Mouse (Mus musculus): ENCODE data around the gene Ankrd11.

Gene Ankrd11

GRCm38 (mm10) chr8:122962046-122962445, 80.0 kb downstream of the Ankrd11 start:
- no peak for DNase-seq (ENCODE audit: low read depth, low spot score)

DNA sequence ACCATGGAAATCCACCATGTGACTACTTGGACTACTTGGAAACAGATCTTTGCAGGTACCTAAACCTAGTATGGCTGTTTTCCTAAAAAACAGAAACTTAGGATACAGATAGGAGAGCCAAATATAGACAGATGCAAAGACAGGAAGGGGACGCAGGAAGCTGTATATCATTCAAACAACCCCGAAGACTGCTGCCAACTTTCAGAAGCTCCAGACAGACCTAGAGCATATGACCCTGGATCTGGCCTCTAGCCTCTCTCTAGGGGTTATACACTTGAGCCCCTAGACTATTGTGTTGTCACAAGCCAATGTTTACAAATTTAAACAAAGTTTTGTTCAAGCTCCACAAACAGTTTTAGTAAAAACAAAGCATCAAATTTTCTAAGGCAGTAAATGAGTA, 80.6 kb downstream of the Ankrd11 start:
- DNase-seq (ENCODE audit: low read depth, low spot score) = no peak

GRCm38 (mm10) chr8:122960932-122961331, 81.1 kb downstream of the Ankrd11 start:
- DNase-seq (ENCODE audit: low read depth, low spot score) = peak; percentile 48

DNA sequence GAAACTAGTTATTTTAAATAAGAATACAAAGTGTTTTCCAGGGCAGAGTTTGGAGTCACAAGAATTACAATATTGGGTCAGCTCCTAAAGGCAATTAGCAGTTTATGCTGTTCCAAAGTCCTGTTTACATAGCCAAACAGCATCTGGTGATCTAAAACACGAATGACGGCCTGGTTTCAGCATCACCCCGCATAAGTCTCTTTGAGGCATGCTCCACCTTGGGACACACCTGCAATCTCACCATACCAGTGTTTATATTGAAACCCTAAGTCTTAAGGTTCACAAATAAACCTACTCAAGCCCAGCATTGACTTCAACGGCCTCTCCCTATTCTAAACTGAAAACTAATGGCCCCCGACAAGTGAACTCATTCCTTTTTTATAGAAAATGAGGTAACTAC, 81.8 kb downstream of the Ankrd11 start:
- DNase-seq (ENCODE audit: low read depth, low spot score) = no peak

DNA sequence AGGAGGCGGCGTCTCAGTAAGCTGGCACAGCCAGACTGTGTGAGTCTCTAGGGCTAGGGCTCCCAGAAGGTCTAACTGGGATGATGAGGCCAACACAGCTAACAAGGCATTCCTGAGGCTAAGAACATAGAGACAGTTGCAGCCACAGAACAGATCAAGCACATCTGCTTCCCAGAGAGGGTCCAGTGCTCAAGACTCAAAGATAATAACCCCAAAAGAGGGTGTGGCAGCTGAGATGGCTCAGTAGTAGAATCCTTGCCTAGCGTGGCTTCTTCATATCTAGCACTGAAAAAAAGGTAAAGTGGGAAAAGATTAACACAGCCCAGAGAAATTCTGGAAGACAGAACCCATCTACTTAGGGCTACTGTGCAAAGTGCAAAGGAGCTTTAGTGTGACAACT, 86.1 kb downstream of the Ankrd11 start:
- no peak for DNase-seq (ENCODE audit: low read depth, low spot score)

- no peak for DNase-seq (ENCODE audit: low read depth, low spot score)
Measured at GRCm38 (mm10) chr8:122955195-122955594, 86.9 kb downstream of the Ankrd11 start.

GRCm38 (mm10) chr8:122954090-122954799, 87.8 kb downstream of the Ankrd11 start:
- DNase-seq (ENCODE audit: low read depth, low spot score) = no peak

DNA sequence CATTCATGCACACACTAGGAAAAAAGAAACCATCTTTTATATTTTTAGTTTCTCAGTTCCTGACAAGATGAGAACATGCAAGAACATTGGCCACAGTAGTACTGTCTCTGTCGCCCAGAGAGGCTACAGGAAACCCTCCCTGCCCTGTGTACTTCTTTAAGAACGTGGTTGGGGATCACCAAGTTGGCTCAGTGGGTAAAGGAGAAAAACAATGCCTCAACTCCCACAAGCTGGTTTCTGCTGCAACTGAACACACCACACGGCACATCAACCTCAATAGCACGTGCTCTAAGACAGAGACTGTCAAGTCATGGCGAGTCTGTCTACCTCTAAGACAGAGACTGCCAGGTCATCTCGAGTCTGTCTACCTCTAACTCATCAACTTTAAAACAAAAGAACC, 89.0 kb downstream of the Ankrd11 start:
- DNase-seq (ENCODE audit: low read depth, low spot score) = no peak

DNA sequence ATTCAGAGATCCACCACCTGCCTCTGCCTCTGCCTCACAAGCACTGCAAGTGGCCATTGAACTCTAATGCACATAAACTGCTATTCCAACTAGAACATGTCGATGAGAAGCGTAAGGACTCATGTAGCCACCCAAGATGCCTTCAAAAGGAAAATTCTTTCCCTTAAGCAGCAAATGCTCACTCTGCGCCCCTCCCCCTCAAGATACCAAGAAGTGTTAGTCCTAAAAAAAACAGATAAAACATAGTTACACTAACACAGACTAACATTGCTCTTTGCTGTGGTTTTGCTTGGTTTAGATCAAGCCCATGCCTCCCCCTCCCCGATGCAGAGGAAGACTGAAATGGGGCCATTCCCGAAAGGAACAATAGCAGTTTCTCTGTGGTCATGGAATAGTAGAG, 90.6 kb downstream of the Ankrd11 start:
- no peak for DNase-seq (ENCODE audit: low read depth, low spot score)

- no peak for DNase-seq (ENCODE audit: low read depth, low spot score)
Measured at GRCm38 (mm10) chr8:122949701-122950100, 92.4 kb downstream of the Ankrd11 start.

DNA sequence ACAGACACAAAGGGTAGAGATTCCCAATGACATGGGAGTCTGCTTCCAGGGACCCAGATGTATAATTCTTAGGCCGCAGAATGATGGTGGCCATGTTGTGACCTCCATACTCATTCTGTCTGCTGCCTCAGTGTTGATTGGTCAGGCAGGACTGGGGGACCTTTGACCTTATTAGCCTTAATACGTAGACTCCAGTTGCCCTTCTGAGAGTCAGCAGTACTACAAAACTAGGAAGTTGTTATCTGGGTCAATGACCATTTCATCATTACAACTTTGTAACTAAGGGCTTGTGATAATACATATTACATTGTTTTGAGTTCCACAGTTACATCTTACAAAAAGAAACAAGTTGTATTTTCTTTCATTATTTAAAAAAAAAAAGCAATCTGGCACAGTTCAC, 96.3 kb downstream of the Ankrd11 start:
- no peak for DNase-seq (ENCODE audit: low read depth, low spot score)

- peak; percentile 16 for DNase-seq (ENCODE audit: low read depth, low spot score)
Measured at GRCm38 (mm10) chr8:122942803-122943713, 99.0 kb downstream of the Ankrd11 start.

- no peak for DNase-seq (ENCODE audit: low read depth, low spot score)
Measured at GRCm38 (mm10) chr8:122938591-122938990, 103.5 kb downstream of the Ankrd11 start.

DNA sequence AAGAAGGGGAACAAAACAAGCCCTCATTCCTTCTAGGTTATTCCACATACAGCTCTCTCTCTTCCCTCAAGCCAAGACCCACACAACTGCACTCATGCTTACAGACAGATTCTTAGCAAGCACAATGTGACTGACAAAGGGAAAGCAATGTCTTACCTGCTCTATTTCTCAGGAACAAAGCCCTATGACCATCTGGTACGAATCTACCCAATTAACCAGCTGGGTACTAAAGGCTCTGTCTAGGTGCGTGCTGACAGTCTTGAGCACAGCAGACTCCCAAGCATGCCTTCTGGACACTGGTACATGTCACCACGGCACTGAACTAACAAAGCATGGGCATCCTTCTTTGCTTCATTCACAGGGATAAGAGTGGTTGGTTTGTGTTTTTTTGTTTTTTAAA, 103.9 kb downstream of the Ankrd11 start:
- DNase-seq (ENCODE audit: low read depth, low spot score) = no peak

- DNase-seq (ENCODE audit: low read depth, low spot score) = no peak
Measured at GRCm38 (mm10) chr8:122937545-122938053, 104.5 kb downstream of the Ankrd11 start.

DNA sequence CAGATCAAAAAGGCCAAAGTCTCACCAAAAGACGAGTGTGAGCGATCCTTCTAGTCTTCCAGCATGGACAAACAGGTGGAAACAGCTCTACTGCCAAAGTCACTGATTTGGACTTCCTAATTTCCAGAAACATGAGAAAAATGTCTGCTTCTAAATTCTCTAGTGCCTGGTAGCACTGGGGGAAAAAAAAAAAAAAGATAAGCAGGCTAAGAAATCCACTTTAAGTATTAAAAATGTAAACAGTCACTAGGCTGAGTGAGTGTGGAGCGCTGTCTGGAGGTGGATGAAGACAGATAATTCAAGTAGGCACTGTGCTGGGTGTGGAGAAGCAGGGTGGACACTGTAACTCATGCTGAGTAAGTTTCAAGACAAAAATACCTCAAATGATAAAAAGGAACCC, 106.2 kb downstream of the Ankrd11 start:
- DNase-seq (ENCODE audit: low read depth, low spot score) = no peak

DNA sequence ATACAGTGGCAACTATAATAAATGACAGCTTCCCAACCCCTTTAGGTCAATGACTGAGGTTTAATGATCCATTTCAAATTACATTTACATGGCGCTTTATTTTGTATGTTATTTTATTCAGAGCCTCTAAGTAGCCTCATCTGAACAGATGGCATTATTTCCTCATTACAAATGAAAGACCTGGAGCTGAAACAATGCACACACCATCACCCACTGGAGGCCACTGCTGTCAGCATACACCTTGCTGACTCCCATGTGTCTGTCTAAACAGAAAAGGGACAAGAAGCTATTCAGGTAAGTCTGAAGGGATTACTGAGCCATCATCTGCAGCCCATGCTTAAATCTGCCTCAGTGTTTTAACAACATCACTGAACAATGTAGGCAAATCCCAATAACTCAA, 107.0 kb downstream of the Ankrd11 start:
- DNase-seq (ENCODE audit: low read depth, low spot score) = no peak

DNA sequence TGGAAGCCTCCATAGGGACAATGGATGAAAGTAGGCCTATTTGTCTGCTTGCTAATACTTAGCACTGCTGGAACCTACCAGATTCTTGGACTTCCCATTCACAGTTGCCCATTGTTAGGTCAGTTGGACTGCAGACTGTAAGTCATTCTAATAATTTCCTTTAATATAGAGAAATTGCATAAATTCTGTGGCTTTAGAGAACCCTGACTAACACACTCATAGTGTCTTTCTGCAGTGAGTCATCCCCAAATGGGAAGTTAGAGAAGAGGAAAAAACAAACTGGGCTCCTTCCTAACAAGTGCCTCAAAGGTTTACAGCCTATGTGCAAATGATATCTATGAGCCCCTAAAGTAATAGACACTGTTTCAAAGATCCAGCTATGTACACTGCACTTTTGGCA, 108.1 kb downstream of the Ankrd11 start:
- DNase-seq (ENCODE audit: low read depth, low spot score) = no peak

GRCm38 (mm10) chr8:122932561-122932959, 109.5 kb downstream of the Ankrd11 start:
- DNase-seq (ENCODE audit: low read depth, low spot score) = no peak

GRCm38 (mm10) chr8:122931834-122932560, 110.1 kb downstream of the Ankrd11 start:
- no peak for DNase-seq (ENCODE audit: low read depth, low spot score)

GRCm38 (mm10) chr8:122928631-122929224, 113.3 kb downstream of the Ankrd11 start:
- DNase-seq (ENCODE audit: low read depth, low spot score) = no peak

- no peak for DNase-seq (ENCODE audit: low read depth, low spot score)
Measured at GRCm38 (mm10) chr8:122927841-122928240, 114.2 kb downstream of the Ankrd11 start.

All from WW6 (cell line).